Mouse (Mus musculus): ENCODE results near the gene Atf6b.

The Atf6b gene

GRCm38 (mm10) chr17:34648141-34648890 is 1.4 kb downstream of the Atf6b start:
- DNase-seq (ENCODE audit: low spot score), result no peak

- DNase-seq (ENCODE audit: low spot score), result no peak
Measured at GRCm38 (mm10) chr17:34649106-34649864, 2.3 kb downstream of the Atf6b start.

DNA sequence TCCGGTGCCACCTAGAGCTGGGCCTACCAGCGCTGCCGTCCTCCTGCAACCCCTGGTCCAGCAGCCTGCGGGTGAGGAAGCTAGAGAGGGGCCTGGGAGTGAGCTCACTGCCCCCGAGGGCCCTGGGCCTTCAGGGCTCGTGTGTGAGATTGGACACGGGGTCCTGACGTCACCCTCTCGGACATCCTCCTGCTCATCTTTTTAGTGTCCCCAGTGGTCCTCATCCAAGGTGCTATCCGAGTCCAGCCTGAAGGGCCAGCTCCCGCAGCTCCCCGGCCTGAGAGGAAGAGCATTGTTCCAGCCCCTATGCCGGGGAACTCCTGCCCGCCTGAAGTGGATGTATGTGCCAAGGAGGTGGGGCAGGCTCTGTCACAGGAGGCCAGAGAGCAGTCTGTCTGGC is 3.8 kb downstream of the Atf6b start:
- no peak for DNase-seq (ENCODE audit: low spot score)

GRCm38 (mm10) chr17:34651507-34652221 is 4.7 kb downstream of the Atf6b start:
- DNase-seq (ENCODE audit: low spot score), result no peak

- no peak for DNase-seq (ENCODE audit: low spot score)
Measured at GRCm38 (mm10) chr17:34652546-34652945, 5.6 kb downstream of the Atf6b start.

DNA sequence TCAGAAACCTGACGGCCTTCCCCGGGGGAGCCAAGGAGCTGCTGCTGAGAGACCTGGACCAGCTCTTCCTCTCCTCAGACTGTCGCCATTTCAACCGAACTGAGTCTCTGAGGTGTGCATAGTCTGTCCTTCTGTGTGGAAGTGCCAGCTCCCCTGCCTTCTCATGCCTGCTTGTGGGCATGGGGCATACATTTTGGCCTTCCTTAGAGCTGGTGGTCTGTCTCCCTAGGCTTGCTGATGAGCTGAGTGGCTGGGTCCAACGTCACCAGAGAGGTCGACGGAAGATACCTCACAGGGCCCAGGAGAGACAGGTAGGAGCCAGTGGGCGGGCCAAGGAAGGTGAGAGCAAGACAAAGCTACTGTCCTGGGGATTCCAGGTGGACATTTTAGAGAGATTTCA is 6.0 kb downstream of the Atf6b start:
- DNase-seq (ENCODE audit: low spot score), result no peak

DNA sequence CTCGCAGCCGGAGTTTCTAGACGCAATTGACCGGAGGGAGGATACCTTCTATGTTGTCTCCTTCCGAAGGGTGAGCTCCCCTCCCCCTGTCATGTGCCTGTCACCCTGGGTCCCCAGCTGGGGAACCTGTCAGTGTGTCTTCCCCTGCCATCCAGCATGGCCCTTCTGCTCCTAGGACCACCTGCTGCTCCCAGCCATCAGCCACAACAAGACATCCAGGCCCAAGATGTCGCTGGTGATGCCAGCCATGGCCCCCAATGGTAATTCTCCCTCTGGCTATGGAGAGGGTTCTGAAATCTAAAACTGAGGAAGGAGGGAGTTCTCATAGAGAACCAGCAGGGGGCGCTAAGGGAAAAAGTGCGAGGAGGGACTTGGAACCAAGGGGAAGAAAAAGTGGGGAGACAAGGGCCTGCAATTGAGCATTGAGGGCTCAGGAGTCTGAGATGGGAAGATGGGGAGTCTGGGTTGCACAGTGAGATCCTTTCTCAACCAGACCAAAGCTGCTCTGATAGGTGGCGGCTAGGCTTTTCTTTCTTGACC is 6.9 kb downstream of the Atf6b start:
- DNase-seq (ENCODE audit: low spot score), result peak; percentile 72

- no peak for DNase-seq (ENCODE audit: low spot score)
Measured at GRCm38 (mm10) chr17:34654392-34654791, 7.4 kb downstream of the Atf6b start.

DNA sequence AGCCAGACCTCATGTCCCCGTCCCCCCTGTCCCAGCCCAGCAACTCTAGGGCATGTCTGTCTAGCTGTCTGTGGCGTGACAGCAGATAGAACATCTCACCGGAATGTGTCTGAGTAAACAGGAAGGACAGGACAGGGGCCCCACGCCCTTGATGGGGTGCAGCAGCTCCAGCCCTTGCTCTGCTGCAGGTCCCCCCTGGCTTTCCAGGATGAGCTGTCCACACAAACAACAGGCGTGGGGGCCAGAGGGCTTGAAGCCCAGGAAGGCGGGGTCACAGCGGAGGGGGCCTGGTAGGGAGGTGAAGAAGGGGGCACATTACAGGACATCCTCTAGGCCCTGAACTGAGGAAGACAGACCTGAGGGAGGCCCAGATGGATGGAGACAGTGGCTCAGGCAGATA is 8.2 kb downstream of the Atf6b start:
- DNase-seq (ENCODE audit: low spot score), result peak; percentile 79

GRCm38 (mm10) chr17:34655581-34655991 is 8.6 kb downstream of the Atf6b start:
- peak; percentile 94 for DNase-seq (ENCODE audit: low spot score)

DNA sequence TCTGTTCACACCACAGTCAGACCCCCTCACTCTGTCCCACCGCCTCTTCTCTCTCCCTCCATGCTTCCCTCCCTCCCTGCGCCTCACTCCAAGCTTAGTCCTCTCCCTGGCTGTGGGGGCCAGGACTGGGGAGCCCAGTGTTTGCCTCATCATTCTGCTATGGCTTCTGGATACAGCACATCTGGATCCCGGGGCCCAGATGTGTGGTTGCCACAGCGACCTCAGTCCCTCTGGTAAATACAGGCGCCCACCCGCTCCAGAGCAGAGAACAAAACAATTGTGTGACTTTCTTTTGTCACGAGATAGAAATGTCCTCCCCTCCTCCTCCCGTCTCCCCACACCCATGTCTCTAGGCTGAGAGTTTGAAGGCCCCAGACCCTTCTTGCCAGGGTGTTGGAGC is 9.7 kb downstream of the Atf6b start:
- no peak for DNase-seq (ENCODE audit: low spot score)

DNA sequence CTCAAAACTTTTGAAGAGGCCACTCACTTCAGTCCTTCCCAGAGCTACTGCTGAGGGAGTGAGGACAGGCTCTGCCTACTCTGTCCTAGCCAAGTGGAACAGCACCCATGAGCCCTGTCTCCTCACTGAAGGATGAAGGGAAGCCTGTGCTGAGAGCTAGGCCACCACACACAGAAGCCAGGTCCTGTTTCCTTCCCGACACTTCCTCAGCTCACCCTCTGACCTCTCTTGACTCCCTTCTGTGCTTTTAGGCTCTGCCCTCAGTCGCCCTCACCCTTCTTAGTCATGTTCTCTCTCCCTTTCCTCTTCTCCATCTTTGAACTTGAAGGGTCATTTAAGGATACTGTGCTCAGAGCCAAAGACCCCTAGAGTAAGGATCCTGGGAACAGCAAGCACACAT is 10.3 kb downstream of the Atf6b start:
- no peak for DNase-seq (ENCODE audit: low spot score)

- no peak for DNase-seq (ENCODE audit: low spot score)
Measured at GRCm38 (mm10) chr17:34658145-34658544, 11.2 kb downstream of the Atf6b start.

DNA sequence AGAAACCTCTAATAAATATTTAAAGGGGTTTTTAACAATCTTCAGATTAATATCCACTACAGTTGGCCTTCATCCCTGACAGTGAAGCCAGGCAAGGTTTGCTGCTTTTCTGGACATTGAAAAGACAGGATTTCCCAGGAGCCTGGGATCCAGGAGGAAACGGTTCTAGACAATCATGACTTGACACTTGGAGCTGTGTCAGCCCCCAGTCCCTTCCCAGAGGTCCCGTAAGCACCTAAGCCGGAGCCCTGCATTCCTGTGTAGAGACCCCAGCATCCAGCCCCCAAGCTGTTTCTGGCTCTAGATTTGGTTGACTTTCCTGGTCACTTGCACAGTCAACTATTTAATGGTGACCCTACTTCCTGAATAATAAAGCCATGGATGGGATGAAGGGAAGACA is 11.6 kb downstream of the Atf6b start:
- DNase-seq (ENCODE audit: low spot score), result no peak

GRCm38 (mm10) chr17:34659181-34659896 is 12.4 kb downstream of the Atf6b start:
- DNase-seq (ENCODE audit: low spot score), result no peak

GRCm38 (mm10) chr17:34659897-34660214 is 12.9 kb downstream of the Atf6b start:
- DNase-seq (ENCODE audit: low spot score), result no peak

DNA sequence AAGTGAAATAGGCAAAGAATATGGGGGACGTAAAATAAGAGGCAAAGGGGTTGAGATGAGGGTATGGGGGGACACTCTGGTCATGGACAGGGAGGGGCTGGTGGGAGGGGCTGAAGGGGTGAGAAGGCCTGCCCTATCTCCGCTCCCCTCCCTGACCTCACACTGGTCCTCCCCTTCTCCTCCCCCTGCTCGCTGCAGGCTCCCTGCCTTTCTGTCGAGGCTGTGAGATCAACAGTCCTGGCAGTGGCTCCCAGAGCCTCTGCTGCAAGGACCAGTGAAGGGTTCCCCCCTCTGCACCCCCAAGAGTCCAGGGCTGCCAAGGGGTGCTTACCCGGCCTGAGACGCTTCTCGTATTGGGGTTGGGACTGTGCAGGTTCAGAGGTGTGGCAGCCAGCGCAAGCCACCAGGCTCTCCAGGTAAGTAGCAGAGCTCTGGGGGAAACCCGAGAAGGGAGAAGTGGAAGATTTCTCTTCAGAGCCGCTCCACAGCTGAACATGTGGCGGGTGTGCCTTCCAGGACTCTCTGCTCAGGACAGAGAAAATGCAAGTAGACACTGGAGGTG is 13.4 kb downstream of the Atf6b start:
- DNase-seq (ENCODE audit: low spot score), result no peak

DNA sequence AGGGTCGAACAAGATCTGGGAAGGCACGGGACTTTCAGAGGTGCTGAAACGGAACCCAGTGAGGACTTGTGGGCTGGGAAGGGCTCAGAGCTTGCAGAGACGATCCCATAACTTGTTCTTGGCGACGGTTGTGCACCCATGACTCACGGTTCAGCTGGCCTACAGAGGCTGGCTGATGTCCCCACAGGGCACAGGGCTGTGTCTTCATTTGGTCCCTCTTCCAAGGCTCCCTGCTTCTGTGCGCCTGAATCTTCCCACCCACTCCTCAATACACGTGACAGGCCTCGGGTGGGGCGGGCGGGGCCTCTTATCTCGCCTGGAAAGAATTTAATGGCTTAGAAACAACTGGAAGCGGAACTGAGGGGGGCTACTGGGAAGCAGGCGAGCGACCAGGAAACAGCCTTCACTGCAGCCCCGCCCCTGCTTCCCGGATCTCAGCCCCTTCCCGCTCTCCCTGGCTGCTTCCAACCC is 14.2 kb downstream of the Atf6b start:
- peak; percentile 70 for DNase-seq (ENCODE audit: low spot score)

- DNase-seq (ENCODE audit: low spot score), result no peak
Measured at GRCm38 (mm10) chr17:34662468-34662867, 15.5 kb downstream of the Atf6b start.

DNA sequence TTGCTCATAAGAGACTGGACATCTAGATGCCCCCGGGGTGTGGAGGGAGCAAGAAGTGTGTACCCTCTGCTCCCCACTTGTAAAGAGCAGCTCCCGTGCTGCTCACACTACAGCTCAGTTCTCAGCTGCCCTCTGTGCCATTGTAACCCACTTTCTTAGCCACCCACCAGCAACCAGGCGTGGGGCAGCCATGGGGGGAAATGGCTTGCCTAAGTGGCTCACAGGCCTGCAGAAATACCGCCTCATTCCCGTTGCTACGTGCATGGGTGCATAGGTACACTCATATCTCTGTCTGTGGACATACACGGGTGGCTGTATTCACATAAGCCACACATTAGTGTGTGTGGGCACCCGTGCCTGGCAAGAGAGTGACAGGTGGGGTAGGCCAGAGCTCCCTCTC is 16.0 kb downstream of the Atf6b start:
- DNase-seq (ENCODE audit: low spot score), result no peak

GRCm38 (mm10) chr17:34663558-34663957 is 16.6 kb downstream of the Atf6b start:
- no peak for DNase-seq (ENCODE audit: low spot score)

DNA sequence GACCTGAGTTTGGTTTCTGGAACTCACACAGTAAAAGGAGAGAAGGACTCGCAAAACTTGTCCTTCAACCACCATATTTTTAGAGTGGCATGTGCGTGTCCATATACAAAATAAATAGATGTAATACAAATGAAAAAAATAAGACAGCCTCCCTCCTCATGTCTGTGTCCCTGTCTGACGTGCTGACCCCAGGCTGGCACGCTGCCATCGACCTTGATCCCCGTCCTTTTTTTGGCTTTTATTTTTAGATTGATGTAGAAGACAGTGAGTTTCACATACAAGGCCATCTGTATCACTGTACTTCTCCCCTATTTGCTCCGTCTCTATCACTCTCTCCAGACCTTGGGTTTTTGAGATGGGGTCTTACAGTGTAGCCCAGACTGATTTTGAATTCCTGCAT is 17.5 kb downstream of the Atf6b start:
- no peak for DNase-seq (ENCODE audit: low spot score)
